Mouse (Mus musculus) mouse embryonic stem cell (cell line): ENCODE data around the gene Immp2l.
"Not testable (repeated sequence)": the region's sequence is repeated elsewhere in the genome, so short reads cannot be mapped to it uniquely, and the experiment has no call there.

ENCODE experiments used
- in situ Hi-C, 2 experiments: fragments of 300-500 bp; cut with MboI; formaldehyde crosslinking; loops; 1 replicate in 1 of 2; 3 replicates in 1 of 2; pipeline ENCODE4 v1.14.3; 2019 to 2020; ENCODE audit warnings: low sequenced_read_pairs in 2 of 2, low pct_unique_long_range_greater_than_20kb in 1 of 2, mixed read lengths in 1 of 2; ENCODE audit not compliant: unreplicated experiment in 1 of 2

Gene Immp2l

GRCm38 (mm10) chr12:41023511-41024421, at the start of gene Immp2l:
TSS of gene Immp2l (plus strand) at chr12:41024090.
- in situ Hi-C loops = no loop called here

GRCm38 (mm10) chr12:40978719-40979500, 45.0 kb upstream of the Immp2l start:
- in situ Hi-C loops = no loop called here

- in situ Hi-C loops = no loop called here
These were observed 44.2 kb upstream of the Immp2l start for GRCm38 (mm10) chr12:40979716-40980115.

GRCm38 (mm10) chr12:40980160-40980559, 43.7 kb upstream of the Immp2l start:
- in situ Hi-C loops = no loop called here

- in situ Hi-C loops = no loop called here
These were observed 40.9 kb upstream of the Immp2l start for GRCm38 (mm10) chr12:40983021-40983420.

- in situ Hi-C loops = no loop called here
These were observed 39.2 kb upstream of the Immp2l start for GRCm38 (mm10) chr12:40984735-40985134.

- in situ Hi-C loops = no loop called here
These were observed 38.1 kb upstream of the Immp2l start for GRCm38 (mm10) chr12:40985791-40986190.

GRCm38 (mm10) chr12:40988311-40989065, 35.4 kb upstream of the Immp2l start:
- in situ Hi-C loops = no loop called here

- in situ Hi-C loops = no loop called here
These were observed 32.2 kb upstream of the Immp2l start for GRCm38 (mm10) chr12:40991647-40992046.

GRCm38 (mm10) chr12:40992237-40992636, 31.7 kb upstream of the Immp2l start:
- in situ Hi-C loops = not testable (repeated sequence)

- in situ Hi-C loops = no loop called here
These were observed 29.0 kb upstream of the Immp2l start for GRCm38 (mm10) chr12:40994846-40995245.

GRCm38 (mm10) chr12:40995618-40996370, 28.1 kb upstream of the Immp2l start:
- in situ Hi-C loops = no loop called here

GRCm38 (mm10) chr12:41022516-41022915, 1.4 kb upstream of the Immp2l start:
- in situ Hi-C loops = no loop called here

GRCm38 (mm10) chr12:41024512-41024911, 622 bp downstream of the Immp2l start:
- in situ Hi-C loops = no loop called here

- in situ Hi-C loops = no loop called here
These were observed 3.6 kb downstream of the Immp2l start for GRCm38 (mm10) chr12:41027485-41027884.

GRCm38 (mm10) chr12:41031119-41031518, 7.2 kb downstream of the Immp2l start:
- in situ Hi-C loops = no loop called here

- in situ Hi-C loops = no loop called here
These were observed 9.3 kb downstream of the Immp2l start for GRCm38 (mm10) chr12:41033196-41033595.

GRCm38 (mm10) chr12:41039834-41040233, 15.9 kb downstream of the Immp2l start:
- in situ Hi-C loops = no loop called here
